Mouse (Mus musculus) heart, embryonic 12.5 days (tissue): Measurements from ENCODE around the gene Ezh1. TPM values are rescaled to one million over a fixed set of nuclear protein-coding genes. Genes with fewer than 3 reads are reported as not detected.
A peak's percentile ranks its signal among the peaks of the same experiment; 100 is the strongest.

ENCODE experiments used
- ATAC-seq: fragments of 200-750 bp; cut with Nextera tagmentation; 2 replicates; pipeline ENCODE4 v1.8.0; 2017; ENCODE audit warnings: moderate TSS enrichment, moderate library complexity; ENCODE audit not compliant: insufficient number of reproducible peaks, low FRiP score
- H3K27ac ChIP-seq: fragments of 300-500 bp; sonication (generic); 2 replicates; pipeline ENCODE4 v1.5.1; 2016; ENCODE audit warnings: mild to moderate bottlenecking, moderate library complexity; ENCODE audit not compliant: poor library complexity, severe bottlenecking
- H3K27me3 ChIP-seq: fragments of 300-500 bp; sonication (generic); replicated peaks from 2 replicates; pipeline ENCODE4 v1.6.1; 2016; ENCODE audit warnings: mild to moderate bottlenecking, moderate library complexity
- H3K36me3 ChIP-seq: fragments of 300-500 bp; sonication (generic); 2 replicates; pipeline ENCODE4 v1.6.1; 2016; ENCODE audit warnings: mild to moderate bottlenecking, moderate library complexity
- H3K4me1 ChIP-seq: fragments of 300-500 bp; sonication (generic); replicated peaks from 2 replicates; pipeline ENCODE4 v1.6.1; 2016; ENCODE audit warnings: mild to moderate bottlenecking
- H3K4me2 ChIP-seq: fragments of 300-500 bp; sonication (generic); 2 replicates; pipeline ENCODE4 v1.6.1; 2016; ENCODE audit warnings: mild to moderate bottlenecking, moderate library complexity
- H3K4me3 ChIP-seq: fragments of 300-500 bp; sonication (generic); 2 replicates; pipeline ENCODE4 v1.5.1; 2016; ENCODE audit warnings: mild to moderate bottlenecking
- H3K9ac ChIP-seq: fragments of 300-500 bp; sonication (generic); 2 replicates; pipeline ENCODE4 v1.6.1; 2016; ENCODE audit warnings: mild to moderate bottlenecking, moderate library complexity
- H3K9me3 ChIP-seq: fragments of 300-500 bp; sonication (generic); replicated peaks from 2 replicates; pipeline ENCODE4 v1.6.1; 2016; ENCODE audit warnings: mild to moderate bottlenecking, moderate library complexity
- WGBS: fragments of 180-500 bp; shearing (Covaris S2); methylation state at CpG from one replicate; pipeline ENCODE4 v1.1.7; 2016; 5-methylcytosine and 5-hydroxymethylcytosine counted together
- polyA plus RNA-seq: library from polyadenylated mRNA; unstranded; fragments of >200 nt; fragmentation: Nextera tagmentation; extraction: Ambion mirVana; gene quantifications from 2 replicates; pipeline ENCODE4 v1.2.1, GENCODE M21; 2016

Gene Ezh1
- 14.9 and 16.1 TPM in 2 replicates for polyA plus RNA-seq

GRCm38 (mm10) chr11:101226065-101226701 lies at the start of gene Ezh1:
Gene Ezh1 (minus strand): TSS chr11:101226463.
- Histone ChIP-seq H3K4me2 (peak within 1 kb of the TSS; percentile 85), H3K9me3 (no peaks in the 10 kb centered on the region), H3K27ac (peak within 1 kb of the TSS; percentile 62), H3K27me3 (no peaks in the 10 kb centered on the region), H3K36me3 (no peaks in the 10 kb centered on the region), H3K4me1 (peaks cover 22% of the 10 kb centered on the region), H3K4me3 (peak within 1 kb of the TSS; percentile 86), H3K9ac (peak within 1 kb of the TSS; percentile 88)
- ATAC-seq: peak; percentile 95
- WGBS: under 1% methylated on average over 56 of the region's 56 CpGs

GRCm38 (mm10) chr11:101275309-101275708 lies 49.0 kb upstream of the Ezh1 start:
- ATAC-seq: no peak
- WGBS: 73% methylated on average over 4 of the region's 4 CpGs
- Histone ChIP-seq H3K4me3 (no peak overlapping the region), H3K4me1 (peaks cover 28% of the 10 kb centered on the region), H3K27ac (no peak overlapping the region), H3K36me3 (peaks cover 14% of the 10 kb centered on the region), H3K27me3 (0 out of 2 replicates have a peak, but pooled peaks cover 7% of the 10 kb centered on the region), H3K9me3 (no peaks in the 10 kb centered on the region), H3K9ac (no peak overlapping the region), H3K4me2 (no peak overlapping the region)

- H3K4me1 ChIP-seq: peaks cover 28% of the 10 kb centered on the region
- H3K36me3 ChIP-seq: peaks cover 19% of the 10 kb centered on the region
- H3K27me3 ChIP-seq: peaks cover 7% of the 10 kb centered on the region; the same call in 1 of the 2 replicates
- H3K27ac ChIP-seq: no peak overlapping the region
- H3K9ac ChIP-seq: no peak overlapping the region
- no peak overlapping the region for H3K4me3 ChIP-seq
- ATAC-seq: no peak
- no peak overlapping the region for H3K4me2 ChIP-seq
- no peaks in the 10 kb centered on the region for H3K9me3 ChIP-seq
- WGBS: 89% methylated on average over 3 of the region's 3 CpGs
Observed at GRCm38 (mm10) chr11:101272446-101272845, 46.2 kb upstream of the Ezh1 start.

- 17% methylated on average over 10 of the region's 10 CpGs for WGBS
- no peaks in the 10 kb centered on the region for H3K9me3 ChIP-seq
- H3K27me3 ChIP-seq: peaks cover 22% of the 10 kb centered on the region
- H3K9ac ChIP-seq: no peak overlapping the region; the same call in 1 of the 2 replicates
- H3K36me3 ChIP-seq: peaks cover 6% of the 10 kb centered on the region; the same call in 1 of the 2 replicates
- H3K4me3 ChIP-seq: no peak overlapping the region
- no peak overlapping the region for H3K27ac ChIP-seq
- no peak for ATAC-seq
- H3K4me1 ChIP-seq: peaks cover 20% of the 10 kb centered on the region
- H3K4me2 ChIP-seq: peak overlapping the region; percentile 38
Observed at GRCm38 (mm10) chr11:101269577-101270116, 43.4 kb upstream of the Ezh1 start.

GRCm38 (mm10) chr11:101265906-101266305 lies 39.6 kb upstream of the Ezh1 start:
- Histone ChIP-seq H3K36me3 (peaks cover 6% of the 10 kb centered on the region; the same call in 1 of the 2 replicates), H3K4me3 (no peak overlapping the region), H3K27me3 (peaks cover 46% of the 10 kb centered on the region), H3K4me1 (peaks cover 53% of the 10 kb centered on the region), H3K9me3 (no peaks in the 10 kb centered on the region), H3K4me2 (0 out of 2 replicates have a peak overlapping the region, but pooled peaks have one; percentile 64), H3K27ac (no peak overlapping the region), H3K9ac (no peak overlapping the region)
- 39% methylated on average over 6 of the region's 6 CpGs for WGBS
- no peak for ATAC-seq

GRCm38 (mm10) chr11:101264954-101265471 lies 38.8 kb upstream of the Ezh1 start:
- peaks cover 46% of the 10 kb centered on the region for H3K27me3 ChIP-seq
- peaks cover 6% of the 10 kb centered on the region; the same call in 1 of the 2 replicates for H3K36me3 ChIP-seq
- 12% methylated on average over 31 of the region's 31 CpGs for WGBS
- H3K9me3 ChIP-seq: no peaks in the 10 kb centered on the region
- peak overlapping the region; percentile 35 for H3K4me3 ChIP-seq
- H3K4me1 ChIP-seq: peaks cover 58% of the 10 kb centered on the region
- peak overlapping the region; percentile 38 for H3K9ac ChIP-seq
- H3K4me2 ChIP-seq: peak overlapping the region; percentile 64
- no peak overlapping the region for H3K27ac ChIP-seq
- no peak for ATAC-seq

GRCm38 (mm10) chr11:101263989-101264280 lies 37.7 kb upstream of the Ezh1 start:
- peak overlapping the region; percentile 64; the same call in 1 of the 2 replicates for H3K4me3 ChIP-seq
- H3K9me3 ChIP-seq: no peaks in the 10 kb centered on the region
- peaks cover 46% of the 10 kb centered on the region for H3K27me3 ChIP-seq
- 0 out of 2 replicates have a peak overlapping the region, but pooled peaks have one; percentile 8 for H3K9ac ChIP-seq
- peaks cover 6% of the 10 kb centered on the region; the same call in 1 of the 2 replicates for H3K36me3 ChIP-seq
- H3K27ac ChIP-seq: no peak overlapping the region
- WGBS: 40% methylated on average over 3 of the region's 3 CpGs
- no peak for ATAC-seq
- H3K4me1 ChIP-seq: peaks cover 58% of the 10 kb centered on the region
- peak overlapping the region; percentile 87 for H3K4me2 ChIP-seq

GRCm38 (mm10) chr11:101263138-101263988 lies 37.1 kb upstream of the Ezh1 start:
- WGBS: 12% methylated on average over 32 of the region's 32 CpGs
- Histone ChIP-seq H3K9ac (peak overlapping the region; percentile 42; the same call in 1 of the 2 replicates), H3K4me2 (peak overlapping the region; percentile 87), H3K4me1 (peaks cover 62% of the 10 kb centered on the region), H3K9me3 (no peaks in the 10 kb centered on the region), H3K27ac (no peak overlapping the region), H3K4me3 (peak overlapping the region; percentile 64), H3K36me3 (peaks cover 2% of the 10 kb centered on the region; the same call in 1 of the 2 replicates), H3K27me3 (peaks cover 42% of the 10 kb centered on the region)
- no peak for ATAC-seq

- WGBS: 4% methylated on average over 24 of the region's 24 CpGs
- Histone ChIP-seq H3K4me3 (peak overlapping the region; percentile 64), H3K27me3 (peaks cover 38% of the 10 kb centered on the region), H3K36me3 (peaks cover 8% of the 10 kb centered on the region), H3K4me1 (peaks cover 69% of the 10 kb centered on the region), H3K9me3 (no peaks in the 10 kb centered on the region), H3K27ac (no peak overlapping the region), H3K4me2 (peak overlapping the region; percentile 87), H3K9ac (peak overlapping the region; percentile 89)
- no peak for ATAC-seq
Observed at GRCm38 (mm10) chr11:101262272-101262967, 36.2 kb upstream of the Ezh1 start.

- peak overlapping the region; percentile 88 for H3K27ac ChIP-seq
Observed at GRCm38 (mm10) chr11:101260826-101261380, 34.6 kb upstream of the Ezh1 start.

More at GRCm38 (mm10) chr11:101260826-101261380, 34.6 kb upstream of the Ezh1 start:
- peak overlapping the region; percentile 87 for H3K4me2 ChIP-seq
- under 1% methylated on average over 30 of the region's 30 CpGs for WGBS
- peak overlapping the region; percentile 64 for H3K4me3 ChIP-seq
- no peak for ATAC-seq
- peaks cover 77% of the 10 kb centered on the region for H3K4me1 ChIP-seq
- peaks cover 17% of the 10 kb centered on the region for H3K36me3 ChIP-seq
- H3K9ac ChIP-seq: peak overlapping the region; percentile 89
- H3K27me3 ChIP-seq: peaks cover 30% of the 10 kb centered on the region
- H3K9me3 ChIP-seq: no peaks in the 10 kb centered on the region
